ENCODE assay signal across 15 mouse cellular contexts in the genomic region with DNA sequence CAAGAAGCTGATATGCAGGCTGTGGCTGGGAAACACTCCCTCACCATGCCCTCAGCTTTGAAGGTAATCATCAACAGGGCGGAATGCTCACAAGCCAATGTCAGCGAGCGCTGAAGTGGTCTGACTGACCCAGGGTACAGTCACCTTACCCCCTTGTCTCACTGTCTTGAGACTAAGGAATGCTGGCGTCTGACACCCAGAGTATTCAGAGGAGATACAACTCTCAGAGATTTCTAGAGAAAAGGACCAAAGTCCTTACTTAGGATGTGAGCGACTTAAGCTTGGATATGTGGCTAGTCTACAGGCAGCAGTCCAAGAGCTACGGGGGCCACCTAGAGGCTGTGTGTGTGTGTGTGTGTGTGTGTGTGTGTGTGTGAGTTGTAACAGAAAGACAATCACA.
DNase-seq lines count a peak whose midpoint lies in the region; ATAC-seq and TF ChIP-seq lines count a peak whose summit lies in the region.
"Had no signal": no experiment of that assay in that cellular context is flagged by ENCODE, and none has a peak within 500 bp of the region (broad histone marks: within the 10 kb centered on the region; RNA-seq: fewer than 3 reads in every experiment).

No protein-coding gene starts in this region.

- peak overlapping the region; percentile 30 for H3K27ac ChIP-seq in heart, adult 2 months
- no peak overlapping the region; the same call in 1 of the 2 replicates for H3K27ac ChIP-seq in heart, embryonic 12.5 days (ENCODE audit: poor library complexity, severe bottlenecking)
- H3K27ac ChIP-seq in stomach, postnatal 0 days (replicated peaks): no peak overlapping the region
- no peak overlapping the region for H3K27ac ChIP-seq in midbrain, embryonic 14.5 days (replicated peaks; ENCODE audit: low read depth, low read length)
- H3K27ac ChIP-seq: midbrain, embryonic 13.5 days; neural tube, embryonic 12.5 days; stomach, embryonic 15.5 days had no signal

- H3K4me2 ChIP-seq in heart, embryonic 12.5 days: no peak overlapping the region
- no peak overlapping the region for H3K4me2 ChIP-seq in stomach, postnatal 0 days (replicated peaks; ENCODE audit: low read depth)
- no peak overlapping the region for H3K4me2 ChIP-seq in midbrain, embryonic 14.5 days (ENCODE audit: low read length)
- H3K4me2 ChIP-seq: midbrain, embryonic 13.5 days; neural tube, embryonic 12.5 days; stomach, embryonic 15.5 days had no signal

- WGBS in heart, adult 2 months: 67% methylated on average over 6 of the region's 6 CpGs
- WGBS in heart, embryonic 12.5 days: 59% methylated on average over 6 of the region's 6 CpGs
- WGBS in stomach, postnatal 0 days: 80% methylated on average over 6 of the region's 6 CpGs
- WGBS in midbrain, embryonic 14.5 days: 88% methylated on average over 6 of the region's 6 CpGs

- no peak overlapping the region for H3K9ac ChIP-seq in heart, adult 2 months (ENCODE audit: low read depth, low read length)
- H3K9ac ChIP-seq in heart, embryonic 12.5 days: no peak overlapping the region; the same call in 1 of the 2 replicates
- no peak overlapping the region for H3K9ac ChIP-seq in stomach, postnatal 0 days (ENCODE audit: low read length)
- H3K9ac ChIP-seq in midbrain, embryonic 14.5 days (replicated peaks; ENCODE audit: low read length): no peak overlapping the region
- H3K9ac ChIP-seq: midbrain, embryonic 13.5 days; neural tube, embryonic 12.5 days; stomach, embryonic 15.5 days had no signal

- intact Hi-C loops in heart, adult 2 months (cut with DNase I): loop anchor here (2.0 kb wide), 1 partner anchor 17 kb away; no protein-coding TSS in a partner anchor

- H3K27me3 ChIP-seq in heart, adult 2 months (ENCODE audit: control insufficient read depth, insufficient read depth, low read length): no peaks in the 10 kb centered on the region
- no peaks in the 10 kb centered on the region for H3K27me3 ChIP-seq in heart, embryonic 12.5 days (replicated peaks)
- H3K27me3 ChIP-seq in stomach, postnatal 0 days (ENCODE audit: control insufficient read depth, insufficient read depth, low read length): no peaks in the 10 kb centered on the region
- H3K27me3 ChIP-seq in midbrain, embryonic 14.5 days (ENCODE audit: control insufficient read depth, insufficient read depth, low read length): no peaks in the 10 kb centered on the region
- H3K27me3 ChIP-seq: midbrain, embryonic 13.5 days; neural tube, embryonic 12.5 days; stomach, embryonic 15.5 days had no signal

- no peak overlapping the region for H3K4me3 ChIP-seq in heart, adult 2 months
- H3K4me3 ChIP-seq in heart, embryonic 12.5 days: no peak overlapping the region
- no peak overlapping the region for H3K4me3 ChIP-seq in stomach, postnatal 0 days (ENCODE audit: low read depth, low read length)
- H3K4me3 ChIP-seq in midbrain, embryonic 14.5 days (replicated peaks; ENCODE audit: low read depth, low read length): no peak overlapping the region
- H3K4me3 ChIP-seq: erythroblast, embryonic 14.5 days; midbrain, embryonic 13.5 days; neural tube, embryonic 12.5 days; stomach, embryonic 15.5 days had no signal

- DNase-seq in heart, adult 2 months: no peak
- DNase-seq in ovary, postnatal 36 days (ENCODE audit: low spot score): peak; percentile 51
- no peak for DNase-seq in ovary, postnatal 14 days (ENCODE audit: low spot score)
- peak; percentile 78 to 85 for DNase-seq in kidney, postnatal 25 days
- DNase-seq in stomach, postnatal 0 days (ENCODE audit: low spot score): no peak
- DNase-seq in midbrain, embryonic 14.5 days: no peak
- no peak for DNase-seq in urinary bladder, postnatal 4 days (ENCODE audit: low spot score in 2 of 2)
- DNase-seq: right cerebral cortex, postnatal 14 days had no signal

- no peaks in the 10 kb centered on the region for H3K9me3 ChIP-seq in heart, embryonic 12.5 days (replicated peaks)
- H3K9me3 ChIP-seq in stomach, postnatal 0 days (ENCODE audit: control insufficient read depth, low read length): no peaks in the 10 kb centered on the region
- no peaks in the 10 kb centered on the region for H3K9me3 ChIP-seq in midbrain, embryonic 14.5 days (ENCODE audit: control insufficient read depth, low read length)
- H3K9me3 ChIP-seq: G1E; midbrain, embryonic 13.5 days; neural tube, embryonic 12.5 days; stomach, embryonic 15.5 days had no signal

- H3K36me3 ChIP-seq in heart, adult 2 months (ENCODE audit: control insufficient read depth, insufficient read depth, low read length): peaks cover 21% of the 10 kb centered on the region
- peaks cover 14% of the 10 kb centered on the region for H3K36me3 ChIP-seq in heart, embryonic 12.5 days
- H3K36me3 ChIP-seq in stomach, postnatal 0 days (ENCODE audit: control insufficient read depth, insufficient read depth, low read length): no peaks in the 10 kb centered on the region; the same call in 1 of the 2 replicates
- H3K36me3 ChIP-seq in midbrain, embryonic 14.5 days (ENCODE audit: control insufficient read depth, insufficient read depth, low read length): peaks cover 15% of the 10 kb centered on the region

- peaks cover 24% of the 10 kb centered on the region for H3K4me1 ChIP-seq in heart, adult 2 months (ENCODE audit: control insufficient read depth, insufficient read depth, low read length)
- H3K4me1 ChIP-seq in heart, embryonic 12.5 days (replicated peaks): peaks cover 51% of the 10 kb centered on the region
- peaks cover 10% of the 10 kb centered on the region for H3K4me1 ChIP-seq in stomach, postnatal 0 days (replicated peaks; ENCODE audit: control insufficient read depth, insufficient read depth)
- H3K4me1 ChIP-seq in midbrain, embryonic 14.5 days (ENCODE audit: control insufficient read depth, insufficient read depth, low read length): 0 out of 2 replicates have a peak, but pooled peaks cover 2% of the 10 kb centered on the region
- H3K4me1 ChIP-seq: midbrain, embryonic 13.5 days had no signal

- ATAC-seq in heart, embryonic 12.5 days (ENCODE audit: insufficient number of reproducible peaks, low FRiP score): no peak
- ATAC-seq in stomach, postnatal 0 days (ENCODE audit: low FRiP score, low TSS enrichment): no peak
- no peak for ATAC-seq in midbrain, embryonic 14.5 days (ENCODE audit: low FRiP score, low TSS enrichment)
- ATAC-seq: inflammation-experienced regulatory T-cells, adult 6 months had no signal

- no peaks in the 10 kb centered on the region for H3K79me2 ChIP-seq in heart, adult 2 months (replicated peaks; ENCODE audit: control insufficient read depth, insufficient read depth, low read length)

- no peak for TF ChIP-seq EP300 in heart, adult 2 months (IDR thresholded peaks at IDR 0.05; ENCODE audit: insufficient read depth, low read depth, low read length)
- no peak for TF ChIP-seq EP300 in stomach, postnatal 0 days (optimal IDR thresholded peaks at IDR 0.05)

- TF ChIP-seq POLR2A in heart, adult 2 months (IDR thresholded peaks at IDR 0.05; ENCODE audit: insufficient read depth, low read depth, low read length): no peak

- peak; percentile 29; the same call in 1 of the 2 replicates for TF ChIP-seq CTCF in heart, adult 2 months (IDR thresholded peaks at IDR 0.05)
- peak; percentile 35 for TF ChIP-seq CTCF in stomach, postnatal 0 days (IDR thresholded peaks at IDR 0.05; ENCODE audit: low read depth)

Comparison
In these comparisons a context has a peak if more than half of its experiments do, and no peak if none do; other contexts are left out.
1. DNase-seq: peak in ovary, postnatal 36 days (single experiment) and kidney, postnatal 25 days (2 of 2); none in heart, adult 2 months (0 of 2), ovary, postnatal 14 days (single experiment), stomach, postnatal 0 days (single experiment), midbrain, embryonic 14.5 days (single experiment) and urinary bladder, postnatal 4 days (0 of 2).